Mouse (Mus musculus): ENCODE data around the gene Bptf. TPM values are rescaled to one million over a fixed set of nuclear protein-coding genes. Genes with fewer than 3 reads are reported as not detected.
"Not testable (repeated sequence)": the region's sequence is repeated elsewhere in the genome, so short reads cannot be mapped to it uniquely, and the experiment has no call there.

Bptf gene
- polyA plus RNA-seq, 1 experiment from 2014 or later, result 22.9 TPM

- DNase-seq (ENCODE audit: low spot score) (peak; percentile 92), ATAC-seq (replicated peaks; ENCODE audit: low FRiP score, low read depth) (peak; percentile 87)
- peak overlapping the region; percentile 74 for H3K9ac ChIP-seq (ENCODE audit: low read depth, low read length)
- H3K4me1 ChIP-seq (replicated peaks; ENCODE audit: insufficient read depth, low read length), result peaks cover 5% of the 10 kb centered on the region
- under 1% methylated on average over 106 of the region's 107 CpGs for WGBS
- H3K27me3 ChIP-seq (ENCODE audit: insufficient read depth, low read length), result no peaks in the 10 kb centered on the region
- H3K9me3 ChIP-seq (replicated peaks; ENCODE audit: low read length), result no peaks in the 10 kb centered on the region
- H3K27ac ChIP-seq, result peak overlapping the region; percentile 87
- peak overlapping the region; percentile 59 for H3K4me3 ChIP-seq (replicated peaks; ENCODE audit: low read depth, low read length)
- peak overlapping the region; percentile 92 for H3K4me2 ChIP-seq (ENCODE audit: low read length)
- no peak for TF ChIP-seq CTCF (IDR thresholded peaks at IDR 0.05; ENCODE audit: low read depth)
- H3K36me3 ChIP-seq (ENCODE audit: insufficient read depth, low read length), result no peaks in the 10 kb centered on the region
These were observed 104.3 kb downstream of the Bptf start for GRCm38 (mm10) chr11:107027431-107028274.

GRCm38 (mm10) chr11:107026554-107027430, 105.1 kb downstream of the Bptf start:
- no peak for TF ChIP-seq CTCF (IDR thresholded peaks at IDR 0.05; ENCODE audit: low read depth)
- H3K27ac ChIP-seq, result no peak overlapping the region; the same call in 1 of the 2 replicates
- no peaks in the 10 kb centered on the region for H3K27me3 ChIP-seq (ENCODE audit: insufficient read depth, low read length)
- no peaks in the 10 kb centered on the region for H3K36me3 ChIP-seq (ENCODE audit: insufficient read depth, low read length)
- H3K9ac ChIP-seq (ENCODE audit: low read depth, low read length), result no peak overlapping the region
- H3K4me3 ChIP-seq (replicated peaks; ENCODE audit: low read depth, low read length), result peak overlapping the region; percentile 59
- H3K9me3 ChIP-seq (replicated peaks; ENCODE audit: low read length), result no peaks in the 10 kb centered on the region
- 6% methylated on average over 12 of the region's 12 CpGs for WGBS
- H3K4me2 ChIP-seq (ENCODE audit: low read length), result peak overlapping the region; percentile 92
- peaks cover 5% of the 10 kb centered on the region for H3K4me1 ChIP-seq (replicated peaks; ENCODE audit: insufficient read depth, low read length)
- DNase-seq (ENCODE audit: low spot score) (peak; percentile 58), ATAC-seq (replicated peaks; ENCODE audit: low FRiP score, low read depth) (no peak)

- peak within 1 kb of the TSS; percentile 92 for H3K4me2 ChIP-seq (ENCODE audit: low read length)
- no peaks in the 10 kb centered on the region for H3K36me3 ChIP-seq (ENCODE audit: insufficient read depth, low read length)
- peak within 1 kb of the TSS; percentile 58 for H3K9ac ChIP-seq (ENCODE audit: low read depth, low read length)
- ATAC-seq (replicated peaks; ENCODE audit: low FRiP score, low read depth) (no peak), DNase-seq (ENCODE audit: low spot score) (peak; percentile 75)
- peaks cover 5% of the 10 kb centered on the region for H3K4me1 ChIP-seq (replicated peaks; ENCODE audit: insufficient read depth, low read length)
- no peaks in the 10 kb centered on the region for H3K27me3 ChIP-seq (ENCODE audit: insufficient read depth, low read length)
- under 1% methylated on average over 45 of the region's 45 CpGs for WGBS
- no peaks in the 10 kb centered on the region for H3K9me3 ChIP-seq (replicated peaks; ENCODE audit: low read length)
- TF ChIP-seq CTCF (IDR thresholded peaks at IDR 0.05; ENCODE audit: low read depth), result no peak
- peak within 1 kb of the TSS; percentile 49 for H3K4me3 ChIP-seq (replicated peaks; ENCODE audit: low read depth, low read length)
- peak within 1 kb of the TSS; percentile 68 for H3K27ac ChIP-seq
These were observed 106.3 kb downstream of the Bptf start, which contains the start of gene 1810010H24Rik for GRCm38 (mm10) chr11:107025411-107026321. Gene 1810010H24Rik (plus strand): TSS chr11:107025681.

GRCm38 (mm10) chr11:107024406-107024805, 107.5 kb downstream of the Bptf start:
- DNase-seq (ENCODE audit: low spot score), result peak; percentile 61
- H3K27ac ChIP-seq, result peak overlapping the region; percentile 55; the same call in 1 of the 2 replicates
- H3K4me1 ChIP-seq (replicated peaks; ENCODE audit: insufficient read depth, low read length), result peaks cover 5% of the 10 kb centered on the region
- H3K9ac ChIP-seq (ENCODE audit: low read depth, low read length), result no peak overlapping the region
- no peaks in the 10 kb centered on the region for H3K27me3 ChIP-seq (ENCODE audit: insufficient read depth, low read length)
- H3K36me3 ChIP-seq (ENCODE audit: insufficient read depth, low read length), result no peaks in the 10 kb centered on the region
- TF ChIP-seq CTCF (IDR thresholded peaks at IDR 0.05; ENCODE audit: low read depth), result no peak
- no peak for ATAC-seq (replicated peaks; ENCODE audit: low FRiP score, low read depth)
- no peaks in the 10 kb centered on the region for H3K9me3 ChIP-seq (replicated peaks; ENCODE audit: low read length)
- WGBS, result 21% methylated on average over 4 of the region's 4 CpGs
- peak overlapping the region; percentile 92 for H3K4me2 ChIP-seq (ENCODE audit: low read length)
- H3K4me3 ChIP-seq (replicated peaks; ENCODE audit: low read depth, low read length), result no peak overlapping the region

GRCm38 (mm10) chr11:107022050-107022683, 109.8 kb downstream of the Bptf start:
- Histone ChIP-seq H3K36me3 (ENCODE audit: insufficient read depth, low read length) (no peaks in the 10 kb centered on the region), H3K4me3 (replicated peaks; ENCODE audit: low read depth, low read length) (no peak overlapping the region), H3K27me3 (ENCODE audit: insufficient read depth, low read length) (no peaks in the 10 kb centered on the region), H3K4me2 (ENCODE audit: low read length) (no peak overlapping the region), H3K9ac (ENCODE audit: low read depth, low read length) (no peak overlapping the region), H3K27ac (no peak overlapping the region), H3K4me1 (replicated peaks; ENCODE audit: insufficient read depth, low read length) (peaks cover 5% of the 10 kb centered on the region), H3K9me3 (replicated peaks; ENCODE audit: low read length) (no peaks in the 10 kb centered on the region)
- DNase-seq (ENCODE audit: low spot score), result no peak
- ATAC-seq (replicated peaks; ENCODE audit: low FRiP score, low read depth), result no peak
- no peak for TF ChIP-seq CTCF (IDR thresholded peaks at IDR 0.05; ENCODE audit: low read depth)
- WGBS, result 89% methylated on average over 13 of the region's 13 CpGs

GRCm38 (mm10) chr11:107019722-107020121, 112.2 kb downstream of the Bptf start:
- H3K4me2 ChIP-seq (ENCODE audit: low read length); ATAC-seq (replicated peaks; ENCODE audit: low FRiP score, low read depth); DNase-seq (ENCODE audit: low spot score); H3K27me3 ChIP-seq (ENCODE audit: insufficient read depth, low read length); H3K36me3 ChIP-seq (ENCODE audit: insufficient read depth, low read length); H3K9ac ChIP-seq (ENCODE audit: low read depth, low read length); H3K4me1 ChIP-seq (replicated peaks; ENCODE audit: insufficient read depth, low read length); H3K4me3 ChIP-seq (replicated peaks; ENCODE audit: low read depth, low read length); H3K27ac ChIP-seq; H3K9me3 ChIP-seq (replicated peaks; ENCODE audit: low read length): not testable (repeated sequence)
- 94% methylated on average over 3 of the region's 5 CpGs for WGBS

Measured in kidney, postnatal 0 days (tissue).